Mouse (Mus musculus): ENCODE measurements around the gene Metap1d. TPM values are rescaled to one million over a fixed set of nuclear protein-coding genes. Genes with fewer than 3 reads are reported as not detected.

The Metap1d gene
- total and polyA plus RNA-seq, 3 experiments = 19.5 to 28.5 TPM; not detected in 1

DNA sequence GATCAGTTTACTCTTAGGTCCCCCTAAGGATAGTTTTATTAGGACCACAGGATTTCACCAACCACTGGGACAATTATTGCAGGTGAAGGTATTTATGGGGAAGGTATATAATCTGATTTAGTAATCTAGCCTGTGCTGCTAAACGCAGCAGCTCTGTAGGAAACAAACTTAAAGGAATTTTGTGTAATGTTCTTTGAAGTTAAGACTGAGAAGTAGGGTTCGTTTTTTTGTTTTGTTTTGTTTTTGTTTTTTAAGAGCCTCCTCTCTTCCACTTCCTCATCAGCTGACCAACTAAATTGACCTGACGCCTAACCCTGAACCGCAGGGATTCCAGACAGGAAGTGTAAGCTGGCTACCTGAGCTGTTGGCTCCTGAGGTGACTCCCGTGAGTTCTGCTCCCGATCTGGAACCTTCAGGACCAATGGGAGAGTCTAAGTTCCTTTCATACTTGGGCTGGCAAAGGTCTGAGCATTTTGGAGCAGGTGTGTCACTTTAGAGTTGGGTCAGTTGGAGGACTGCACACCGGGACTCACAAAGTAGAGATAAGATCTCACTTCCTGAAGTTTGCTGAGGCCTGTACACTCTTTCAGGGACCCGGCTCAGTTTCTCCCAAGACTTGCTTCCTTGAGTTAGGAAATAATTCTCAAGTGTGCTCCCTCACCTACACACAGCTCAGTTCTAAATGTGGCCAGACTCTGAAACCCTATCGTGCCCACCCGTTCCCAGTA, 73.7 kb downstream of the Metap1d start:
- peak; percentile 66 for DNase-seq (ENCODE audit: low read depth, low spot score)
- Histone ChIP-seq H3K4me3 (ENCODE audit: control insufficient read depth in 1 of 2, insufficient read depth in 1 of 2, low read depth in 2 of 2, low read length in 2 of 2) (peak overlapping the region; percentile 87 to 93), H3K27ac (ENCODE audit: control insufficient read depth, low read depth, low read length) (peak overlapping the region; percentile 60), H3K9ac (ENCODE audit: control insufficient read depth, low read depth, low read length, poor library complexity, severe bottlenecking) (peak overlapping the region; percentile 90), H3K4me1 (ENCODE audit: control insufficient read depth in 1 of 2, insufficient read depth in 2 of 2, low read length in 2 of 2) (peaks cover 14 to 20% of the 10 kb centered on the region in 2 experiments), H3K36me3 (ENCODE audit: control insufficient read depth in 1 of 2, insufficient read depth in 2 of 2, low read length in 2 of 2) (peaks cover 0 to 25% of the 10 kb centered on the region in 2 experiments; a peak in 2 of 4 replicates), H3K79me2 (ENCODE audit: control insufficient read depth, insufficient read depth, low read length, poor library complexity) (peaks cover 6% of the 10 kb centered on the region; the same call in 1 of the 2 replicates), H3K27me3 (ENCODE audit: control insufficient read depth in 1 of 2, insufficient read depth in 2 of 2, low read length in 2 of 2) (no peaks in the 10 kb centered on the region), H3K9me3 (replicated peaks; ENCODE audit: insufficient read depth, low read length) (no peaks in the 10 kb centered on the region)
- 0 out of 2 replicates have a peak, but pooled peaks have one; percentile 33 for TF ChIP-seq MXI1 (IDR thresholded peaks at IDR 0.05; ENCODE audit: low read depth, low read length)
- peak; percentile 80 for TF ChIP-seq GATA1 (IDR thresholded peaks at IDR 0.05; ENCODE audit: low read depth, low read length)
- TF ChIP-seq USF1 (IDR thresholded peaks at IDR 0.05; ENCODE audit: low read depth, low read length) = peak; percentile 64
- no peak for TF ChIP-seq BHLHE40 (IDR thresholded peaks at IDR 0.05; ENCODE audit: borderline replicate concordance, low read depth, low read length)
- peak; percentile 11; the same call in 1 of the 2 replicates for TF ChIP-seq ZMIZ1 (IDR thresholded peaks at IDR 0.05; ENCODE audit: low read depth, low read length)
- TF ChIP-seq KAT2A (conservative IDR thresholded peaks at IDR 0.05; ENCODE audit: low read depth, low read length) = no peak; the same call in 1 of the 2 replicates
- no peak for TF ChIP-seq SIN3A (IDR thresholded peaks at IDR 0.05; ENCODE audit: low read length)
- peak; percentile 27; the same call in 1 of the 2 replicates for TF ChIP-seq HCFC1 (IDR thresholded peaks at IDR 0.05; ENCODE audit: low read depth, low read length)
- TF ChIP-seq TCF12 (IDR thresholded peaks at IDR 0.05; ENCODE audit: low read depth, low read length) = peak; percentile 35; the same call in 1 of the 2 replicates
- TF ChIP-seq ELF1 (IDR thresholded peaks at IDR 0.05; ENCODE audit: low read depth, low read length) = peak; percentile 28; the same call in 1 of the 2 replicates
- TF ChIP-seq USF2 (IDR thresholded peaks at IDR 0.05; ENCODE audit: borderline replicate concordance in 1 of 2, insufficient read depth in 1 of 2, low read depth in 1 of 2, low read length in 2 of 2) = no peak
- no peak for TF ChIP-seq ZNF384 (IDR thresholded peaks at IDR 0.05; ENCODE audit: low read depth, low read length)
- TF ChIP-seq RCOR1 (IDR thresholded peaks at IDR 0.05; ENCODE audit: low read depth, low read length) = no peak
- TF ChIP-seq MAX (IDR thresholded peaks at IDR 0.05; ENCODE audit: low read length) = peak; percentile 27; the same call in 1 of the 2 replicates
- peak; percentile 52 for TF ChIP-seq NELFE (IDR thresholded peaks at IDR 0.05; ENCODE audit: low read depth, low read length)
- TF ChIP-seq POLR2A (IDR thresholded peaks at IDR 0.05; ENCODE audit: control insufficient read depth in 1 of 2, insufficient read depth in 1 of 2, low read depth in 1 of 2, low read length in 2 of 2, poor library complexity in 1 of 2) = 0 out of 4 replicates have a peak, but pooled peaks of 1 of the 2 experiments have one; percentile 5
- TF ChIP-seq EP300 (IDR thresholded peaks at IDR 0.05; ENCODE audit: low read depth in 1 of 2, low read length in 2 of 2) = peak in 1 of 2 experiments; percentile 19; a peak in 1 of 4 replicates
- no peak; the same call in 1 of the 2 replicates for TF ChIP-seq ETS1 (IDR thresholded peaks at IDR 0.05; ENCODE audit: low read depth, low read length)
- no peak for TF ChIP-seq E2F4 (IDR thresholded peaks at IDR 0.05; ENCODE audit: borderline replicate concordance, low read depth, low read length)
- TF ChIP-seq MAZ (IDR thresholded peaks at IDR 0.05; ENCODE audit: low read depth, low read length) = 0 out of 2 replicates have a peak, but pooled peaks have one; percentile 37
- no peak for TF ChIP-seq MYC (IDR thresholded peaks at IDR 0.05; ENCODE audit: low read depth, low read length)
- TF ChIP-seq POLR2AphosphoS2 (IDR thresholded peaks at IDR 0.05; ENCODE audit: low read length) = no peak
- TF ChIP-seq TBP (IDR thresholded peaks at IDR 0.05; ENCODE audit: low read depth, low read length) = 0 out of 2 replicates have a peak, but pooled peaks have one; percentile 22

All from MEL (cell line).